Mouse (Mus musculus) layer of hippocampus, adult 18-20 months (tissue): ENCODE measurements around the gene Pdcd2l. TPM values are rescaled to one million over a fixed set of nuclear protein-coding genes. Genes with fewer than 3 reads are reported as not detected.

Experiments used
- DNase-seq, 2 experiments: peaks; one replicate each; pipeline ENCODE4 v3.0.0; 2022; ENCODE audit warnings: low spot score in 2 of 2
- total RNA-seq, 2 experiments: library from RNA; stranded (reverse); gene quantifications; 2 replicates each; pipeline ENCODE4 v1.2.3; 2021

Pdcd2l gene
- total RNA-seq, 2 experiments from 2014 or later, result 22.4 to 24.5 TPM

- no peak for DNase-seq
Observed at GRCm38 (mm10) chr7:34147193-34147592, 49.3 kb downstream of the Pdcd2l start.

- peak in 1 of 2 experiments; percentile 48 for DNase-seq
Observed at GRCm38 (mm10) chr7:34141123-34141522, 55.3 kb downstream of the Pdcd2l start.

- no peak for DNase-seq
Observed at GRCm38 (mm10) chr7:34139493-34139892, 57.0 kb downstream of the Pdcd2l start.

Other genes starting within 250 kb of the Pdcd2l start
- gene Scgb2b27, start 182.7 kb downstream of the Pdcd2l start, total RNA-seq, result not detected
- not detected for gene Scgb1b27, start 175.2 kb downstream of the Pdcd2l start, total RNA-seq
- not detected for gene Scgb1b30, start 101.2 kb downstream of the Pdcd2l start, total RNA-seq
- 10 to 100 TPM in 1 of 2 experiments, 1 to 10 TPM in 1; 9.5 to 11.6 TPM for gene Wtip, start 63.4 kb downstream of the Pdcd2l start, total RNA-seq
- 10 to 100 TPM; 87.2 TPM for gene Uba2, start 27.1 kb downstream of the Pdcd2l start, total RNA-seq
- gene Gpi1, start 33.7 kb upstream of the Pdcd2l start, total RNA-seq, result 100 to 1,000 TPM; 785 to 815 TPM
- gene Gm6096, start 54.4 kb upstream of the Pdcd2l start, total RNA-seq, result not detected
- gene 4931406P16Rik, start 116.9 kb upstream of the Pdcd2l start, total RNA-seq, result 10 to 100 TPM; 31.9 to 33.6 TPM
- gene Lsm14a, start 196.7 kb upstream of the Pdcd2l start, total RNA-seq, result 10 to 100 TPM; 89.8 to 94.0 TPM